Mouse (Mus musculus) left cerebral cortex, postnatal 36 days (tissue): ENCODE measurements around the gene Gm5737. TPM values are rescaled to one million over a fixed set of nuclear protein-coding genes. Genes with fewer than 3 reads are reported as not detected.
A peak's percentile ranks its signal among the peaks of the same experiment; 100 is the strongest.

ENCODE experiments used
- DNase-seq, 2 experiments: peaks; one replicate each; pipeline ENCODE4 v3.0.0; 2021 to 2022; ENCODE audit warnings: low spot score in 2 of 2, mixed read lengths in 1 of 2
- intact Hi-C: fragments of 180-260 bp; cut with DNase I; formaldehyde crosslinking; loops from one replicate; pipeline ENCODE4 v1.15.1; 2025
- total RNA-seq, 2 experiments: library from RNA; stranded (reverse); gene quantifications; 2 replicates each; pipeline ENCODE4 v1.2.3; 2021

The Gm5737 gene
- total RNA-seq, 2 experiments from 2014 or later: not detected

DNA sequence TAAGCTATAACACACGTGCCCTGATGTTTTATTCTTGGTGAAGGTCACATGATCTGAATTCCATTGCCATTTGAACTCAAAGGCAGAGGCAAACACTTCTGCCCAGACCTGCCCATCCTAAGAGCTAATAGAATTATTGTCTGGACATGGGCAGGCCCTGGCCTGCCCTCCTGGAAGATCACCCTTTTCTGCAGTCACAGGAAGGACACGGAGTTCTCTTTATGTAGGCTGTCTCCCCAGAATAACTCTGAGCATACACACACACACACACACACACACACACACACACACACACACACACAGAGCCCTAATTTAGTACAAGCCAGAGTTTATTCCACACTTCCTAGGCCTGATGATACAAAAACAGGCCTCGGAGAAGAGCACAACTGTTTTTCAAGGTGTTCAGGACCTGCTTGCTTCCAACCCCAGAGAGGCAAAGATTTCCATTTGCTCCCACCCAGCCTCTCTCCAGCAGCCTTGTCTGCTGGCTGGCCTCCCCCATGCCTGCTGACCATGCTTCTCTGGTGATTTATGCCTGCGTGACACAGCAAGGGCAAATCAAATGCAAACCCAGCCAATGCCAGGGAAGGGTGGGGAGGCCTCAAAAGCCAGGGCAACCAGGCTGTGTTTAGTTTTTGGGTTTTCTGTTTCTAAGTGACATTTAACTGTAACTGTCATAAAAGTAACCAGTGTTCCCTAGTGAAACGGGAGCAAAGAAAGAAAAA lies 26.4 kb downstream of the Gm5737 start:
- intact Hi-C loops: loop anchor here (10.0 kb wide), 2 partner anchors 196 to 236 kb away; partner anchors contain the start of genes Igsf6 and Mettl9
- no peak for DNase-seq

DNA sequence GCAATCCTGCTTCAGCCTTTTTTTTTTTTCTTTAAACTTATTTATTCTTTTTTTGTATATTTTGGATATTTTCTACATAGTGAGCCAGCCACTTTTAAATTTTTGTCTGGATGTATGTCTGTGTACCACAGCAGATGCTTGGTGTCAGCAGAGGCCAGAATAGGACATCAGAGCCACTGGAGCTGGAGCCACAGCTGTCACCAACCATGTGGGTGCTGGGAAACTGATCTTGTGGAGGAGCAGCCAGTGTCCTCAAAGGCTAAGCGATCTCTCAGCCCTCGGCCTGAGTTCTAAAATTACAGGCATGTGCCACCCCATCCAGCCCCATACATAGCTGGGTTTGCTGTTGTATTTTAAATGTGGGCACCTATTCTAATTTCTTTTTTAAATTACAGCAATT lies 27.6 kb downstream of the Gm5737 start:
- no peak for DNase-seq
- intact Hi-C loops: loop anchor here (10.0 kb wide), 2 partner anchors 195 to 235 kb away; partner anchors contain the start of genes Igsf6 and Mettl9

DNA sequence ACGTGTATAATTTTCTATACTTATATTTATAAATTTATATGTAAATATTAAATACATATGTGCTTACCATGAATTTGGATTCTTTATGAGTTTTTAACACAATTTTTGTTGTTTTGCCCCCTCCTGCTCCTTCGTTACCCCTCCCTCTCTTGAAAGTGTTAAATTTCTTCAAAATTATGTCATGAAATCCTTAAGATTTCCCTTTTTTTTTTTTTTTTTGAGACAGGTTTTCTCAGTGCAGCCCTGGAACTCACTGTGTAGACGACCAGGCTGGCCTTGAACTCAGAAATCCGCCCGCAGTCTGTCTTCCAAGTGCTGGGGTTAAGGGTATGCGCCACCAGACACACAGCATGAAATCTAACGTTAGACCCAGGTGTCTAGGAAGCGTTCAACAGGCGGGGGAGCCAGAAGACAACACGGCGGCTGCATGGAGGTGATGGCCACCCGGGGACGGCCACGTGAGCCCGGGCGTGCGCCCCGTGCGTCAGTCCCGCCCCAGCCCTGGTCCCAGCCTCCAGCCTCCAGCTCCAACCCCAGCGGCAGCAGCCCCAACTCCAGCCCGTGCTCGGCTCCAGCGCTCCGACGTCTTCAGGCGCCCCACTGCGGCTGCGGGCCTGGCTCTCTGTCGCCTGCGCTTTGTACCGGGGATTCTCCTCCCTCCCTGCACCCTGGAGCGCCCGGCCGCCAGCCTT lies 30.3 kb downstream of the Gm5737 start, which contains the start of gene Eef2k:
TSS of gene Eef2k (plus strand) at position 487 of the 692 bp plus-strand sequence.
- intact Hi-C loops: loop anchor here (2.0 kb wide), 1 partner anchor 74 kb away; the partner anchor contains the start of gene Polr3e
- DNase-seq: peak; percentile 89

DNA sequence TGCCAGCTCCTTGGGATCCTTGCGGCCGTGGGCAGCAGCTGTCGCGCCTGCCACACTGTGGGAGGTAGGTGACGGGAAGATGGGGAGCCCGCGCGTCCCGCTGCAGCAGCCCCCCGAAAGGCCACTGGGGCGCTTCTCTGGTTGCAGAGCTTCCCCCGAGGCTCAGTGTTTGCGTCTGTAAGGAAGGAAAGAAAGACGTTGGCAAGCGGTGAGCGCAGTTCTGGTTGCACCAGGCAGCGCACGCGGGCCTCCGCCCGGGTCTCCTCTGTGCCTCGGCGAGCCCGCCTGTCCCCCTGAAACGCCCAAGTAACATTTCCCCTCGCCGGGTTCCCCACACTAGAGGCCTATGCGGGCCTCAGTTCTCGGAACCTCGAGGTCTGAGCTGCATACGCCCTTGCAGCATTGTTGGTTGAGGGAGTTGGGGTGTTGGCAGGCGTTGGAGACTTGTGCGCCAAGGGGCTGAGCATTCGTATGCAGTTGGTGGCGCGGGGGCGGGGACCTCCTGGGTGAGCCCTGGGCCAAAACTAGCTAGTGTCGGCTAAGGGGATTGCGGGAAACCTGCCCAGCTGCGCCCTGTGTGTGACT lies 31.0 kb downstream of the Gm5737 start:
- intact Hi-C loops: loop anchor here (2.0 kb wide), 1 partner anchor 74 kb away; the partner anchor contains the start of gene Polr3e

DNA sequence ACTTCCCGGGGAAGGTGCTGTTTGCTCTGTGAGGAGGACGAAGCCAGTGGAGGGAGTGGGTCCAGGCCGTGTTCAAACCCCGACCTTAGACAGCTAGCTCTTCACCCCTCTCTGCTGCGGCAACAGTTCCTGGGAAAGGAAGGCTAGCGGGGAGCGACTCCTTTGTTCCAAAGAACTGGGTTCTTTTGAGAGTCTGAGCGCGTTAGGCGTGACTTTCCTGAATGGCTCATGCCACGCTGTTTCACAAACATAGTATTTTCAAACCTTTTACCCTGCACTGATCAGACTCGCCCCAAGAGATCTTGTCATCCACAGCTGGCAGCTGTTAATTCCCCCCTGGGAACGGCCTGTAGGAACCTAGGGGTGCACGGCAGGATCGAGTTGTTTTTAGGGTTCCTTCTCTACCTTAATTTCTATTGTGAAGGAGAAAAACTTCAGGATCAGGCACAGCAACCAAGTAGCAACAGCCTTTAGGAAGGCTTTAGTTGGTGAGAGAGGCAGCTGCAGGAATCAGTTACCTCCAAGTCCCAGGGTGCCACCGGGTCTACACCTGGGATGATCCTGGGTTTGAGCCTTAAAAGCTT lies 31.8 kb downstream of the Gm5737 start:
- intact Hi-C loops: loop anchor here (2.0 kb wide), 1 partner anchor 73 kb away; the partner anchor contains the start of gene Polr3e
- peak in 1 of 2 experiments; percentile 19 for DNase-seq

More for the DNA sequence above, 31.0 kb downstream of the Gm5737 start:
- peak; percentile 87 to 88 for DNase-seq

DNA sequence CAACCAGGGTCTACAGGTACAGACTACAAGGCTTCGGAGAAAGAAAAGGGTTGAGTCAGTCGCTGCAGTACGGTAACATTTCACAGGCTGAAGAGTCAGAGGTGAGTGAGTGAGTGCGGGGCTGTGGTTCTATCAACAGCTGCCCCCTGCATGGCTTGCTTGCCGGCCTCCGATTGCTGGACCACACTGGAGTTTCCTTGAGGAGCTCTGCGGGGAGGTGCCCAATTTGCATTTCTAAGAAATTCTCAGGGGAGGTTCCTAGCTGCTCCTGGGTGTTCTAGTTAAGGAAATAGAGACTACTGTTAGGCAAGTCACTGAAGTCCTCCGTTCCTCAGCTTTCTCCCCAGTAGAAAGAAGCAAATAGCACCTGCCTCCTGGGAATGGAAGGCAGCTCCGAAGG lies 32.5 kb downstream of the Gm5737 start:
- intact Hi-C loops: no loop called here
- no peak for DNase-seq

DNA sequence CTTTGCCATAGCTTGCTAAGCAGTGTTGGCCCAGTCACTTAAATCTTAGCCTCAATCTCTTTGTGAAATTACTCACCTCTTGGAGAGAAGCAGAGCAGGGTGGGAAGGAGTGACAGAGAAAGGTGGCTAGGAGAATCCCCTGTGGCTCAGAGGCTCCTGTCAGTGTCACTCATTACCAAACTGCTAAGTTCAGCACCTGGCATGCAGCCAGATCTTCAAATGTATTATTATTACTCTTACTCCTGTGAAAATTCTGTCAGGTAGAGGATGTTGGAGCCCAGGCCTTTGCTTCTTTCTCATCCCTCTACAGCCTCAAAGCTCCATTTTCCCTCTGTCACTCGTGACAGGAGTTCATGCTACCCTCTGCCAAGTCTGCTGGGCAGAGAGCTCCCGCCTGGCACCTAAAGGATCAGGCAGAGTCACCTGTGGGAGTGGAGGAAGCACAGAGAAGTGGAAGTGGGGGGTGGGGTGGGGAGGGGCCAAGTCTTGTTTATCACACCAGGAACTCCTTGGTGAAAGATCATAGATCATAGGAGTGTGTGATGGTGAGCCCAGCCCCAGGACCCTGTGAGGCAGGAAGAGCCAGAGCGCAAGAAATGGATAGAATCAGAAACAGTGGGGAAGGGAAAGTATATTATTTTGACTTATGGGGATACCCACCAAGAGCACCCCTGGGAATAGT lies 36.8 kb downstream of the Gm5737 start:
- intact Hi-C loops: no loop called here

DNA sequence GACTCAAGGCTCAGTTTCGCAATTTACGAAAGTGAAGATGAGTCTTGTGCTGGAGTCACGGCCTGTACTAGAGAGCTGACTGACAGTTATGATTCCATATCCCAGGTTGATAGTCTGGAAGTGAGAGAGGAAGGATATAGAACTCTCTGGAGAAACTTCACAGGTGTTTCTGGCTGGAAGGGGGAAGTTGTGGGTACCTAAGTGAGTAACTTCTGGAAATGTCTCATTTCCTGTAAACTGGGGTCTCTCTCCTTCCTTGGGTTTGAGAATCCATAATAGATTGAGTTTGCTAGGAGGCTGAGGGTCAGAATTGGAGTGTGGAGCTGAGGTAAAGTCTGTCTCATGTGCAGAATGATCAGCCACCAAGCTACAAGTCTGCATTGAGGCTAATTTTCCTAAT lies 38.0 kb downstream of the Gm5737 start:
- DNase-seq: no peak
- intact Hi-C loops: no loop called here

More for the DNA sequence above, 36.8 kb downstream of the Gm5737 start:
- no peak for DNase-seq

DNA sequence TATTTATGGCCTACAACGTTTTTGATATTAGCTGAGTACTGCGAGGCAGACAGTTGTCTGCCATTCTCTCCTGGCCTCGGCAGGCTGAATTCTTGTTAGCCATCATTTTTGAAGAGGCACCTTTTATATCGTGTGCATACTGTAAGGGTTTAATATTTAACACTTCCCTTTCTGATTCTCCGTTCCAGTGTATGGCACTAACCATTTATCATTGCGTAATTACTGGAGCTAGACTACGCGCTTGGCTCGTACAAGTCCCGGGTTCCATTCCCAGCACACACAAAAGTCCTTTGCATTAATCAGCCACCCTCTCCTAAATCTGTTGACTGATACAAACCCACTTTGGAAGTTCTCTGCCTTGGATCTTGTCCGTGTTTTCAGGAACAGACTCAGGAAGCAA lies 47.7 kb downstream of the Gm5737 start:
- intact Hi-C loops: no loop called here
- DNase-seq: no peak

DNA sequence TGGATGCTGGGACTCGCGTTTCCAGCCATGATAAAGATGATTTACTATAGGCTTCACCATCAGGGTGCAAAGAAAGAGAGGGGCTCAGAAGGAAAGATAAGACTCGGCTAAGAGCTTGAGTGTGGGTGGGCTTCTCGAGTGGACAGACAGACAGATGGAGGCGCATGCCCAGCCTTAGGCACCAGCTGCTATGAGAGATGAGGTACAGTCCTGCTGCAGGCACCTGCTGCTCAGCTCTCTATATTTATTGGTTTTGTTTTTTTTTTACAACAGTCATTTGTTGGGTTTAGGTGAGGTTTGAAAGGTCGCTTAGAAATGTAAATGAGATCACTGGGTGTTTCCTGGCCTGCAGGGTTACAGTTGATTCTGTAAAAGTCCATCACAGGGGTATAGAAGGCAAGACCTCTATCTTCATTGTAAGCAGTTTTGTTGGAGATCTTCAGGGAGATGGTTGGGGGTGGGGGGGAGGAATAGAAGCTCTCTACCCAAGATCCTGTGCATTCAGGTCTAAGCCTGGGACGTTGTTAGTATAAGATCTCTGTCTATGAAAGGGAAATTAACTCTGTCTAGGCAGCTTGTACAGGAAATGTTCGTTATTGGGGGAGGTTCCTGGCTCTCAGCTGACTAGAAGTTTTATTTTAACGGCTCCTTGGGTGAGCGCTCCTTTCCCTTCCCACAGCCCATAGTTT lies 48.8 kb downstream of the Gm5737 start:
- intact Hi-C loops: no loop called here
- DNase-seq: no peak

DNA sequence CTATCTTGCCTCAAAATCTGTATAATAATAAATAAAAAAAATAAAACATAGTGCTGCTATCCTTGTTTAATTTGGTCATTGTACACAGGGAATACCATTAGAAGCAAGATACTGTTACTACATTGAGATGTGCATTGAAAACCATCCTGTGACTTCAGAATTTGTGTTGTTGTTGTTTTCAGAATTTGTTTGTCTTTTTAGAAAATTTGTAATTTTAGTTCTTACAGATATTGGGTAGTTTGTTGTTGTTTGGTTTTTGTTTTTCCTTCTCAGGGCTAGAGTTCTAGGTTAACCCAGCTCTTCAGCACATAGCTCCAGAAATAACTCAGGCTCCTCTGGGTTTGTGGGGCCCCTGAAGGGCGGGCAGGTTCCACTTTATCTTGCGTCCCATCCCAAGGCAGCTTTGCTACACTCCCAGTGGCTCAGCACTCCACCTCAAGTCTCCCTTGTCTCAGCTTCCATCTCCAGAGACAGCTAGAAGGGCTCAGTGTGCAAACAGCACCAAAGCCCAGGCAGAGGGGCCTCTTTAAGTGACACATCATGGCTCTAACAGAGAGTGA lies 49.4 kb downstream of the Gm5737 start:
- intact Hi-C loops: no loop called here

DNA sequence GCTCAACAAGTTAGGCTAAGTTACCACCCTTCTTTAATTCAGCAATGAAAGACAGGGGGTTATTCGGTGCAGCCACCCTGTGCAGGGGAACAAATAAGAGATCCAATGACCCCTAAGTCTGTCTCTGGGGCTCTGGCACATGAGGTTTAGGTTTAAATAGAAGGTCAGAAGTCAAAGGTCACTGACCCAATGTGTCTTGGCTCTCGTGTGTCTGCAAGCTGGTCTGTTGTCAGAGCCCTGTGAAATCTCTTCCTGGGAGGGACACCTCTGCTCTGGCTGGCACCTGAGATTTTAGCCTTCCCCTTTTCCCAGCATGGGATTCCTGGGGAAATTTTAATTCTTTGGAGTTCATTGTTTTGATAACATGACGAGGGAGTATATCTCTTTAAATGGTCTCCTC lies 50.0 kb downstream of the Gm5737 start:
- DNase-seq: no peak
- intact Hi-C loops: no loop called here

More for the DNA sequence above, 49.4 kb downstream of the Gm5737 start:
- DNase-seq: no peak

DNA sequence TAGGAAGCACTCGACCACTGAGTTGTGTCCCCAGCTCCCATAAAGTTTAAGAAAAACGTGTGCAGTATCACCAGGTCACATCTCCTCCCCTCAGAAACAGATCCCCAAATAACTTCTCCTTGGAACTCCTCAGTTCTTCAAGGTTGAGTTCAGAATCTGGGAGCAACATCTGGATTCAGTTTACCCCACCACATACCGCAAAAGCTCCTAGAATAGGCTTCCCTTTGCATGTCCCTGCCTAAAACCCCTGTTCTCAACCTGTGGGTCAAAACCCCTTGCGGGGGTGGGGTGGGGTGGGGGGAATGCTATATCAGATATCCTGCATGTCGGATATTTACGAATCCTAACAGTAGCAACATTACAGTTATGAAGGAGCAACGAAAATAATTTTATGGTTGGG lies 50.5 kb downstream of the Gm5737 start:
- DNase-seq: no peak
- intact Hi-C loops: no loop called here

DNA sequence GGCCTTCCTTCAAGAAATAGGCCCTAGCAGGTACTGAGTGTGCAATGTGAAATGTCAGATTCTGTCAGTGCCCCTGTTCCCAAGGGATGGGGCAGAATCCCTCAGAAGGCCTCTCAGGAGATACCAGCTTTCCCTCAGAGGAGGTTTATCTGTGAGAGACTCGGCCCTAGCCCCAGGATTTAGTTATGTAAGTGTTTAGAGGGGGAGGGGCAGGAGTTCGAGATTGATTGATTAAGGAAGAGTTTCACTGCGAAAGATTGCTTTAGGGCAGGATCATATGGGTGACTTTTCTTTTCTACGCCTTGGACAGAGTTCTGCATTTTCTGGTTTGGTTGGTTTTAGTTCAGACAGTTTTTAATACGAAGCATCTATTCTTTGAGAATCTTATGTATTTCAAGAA lies 51.3 kb downstream of the Gm5737 start:
- no peak for DNase-seq
- intact Hi-C loops: no loop called here

DNA sequence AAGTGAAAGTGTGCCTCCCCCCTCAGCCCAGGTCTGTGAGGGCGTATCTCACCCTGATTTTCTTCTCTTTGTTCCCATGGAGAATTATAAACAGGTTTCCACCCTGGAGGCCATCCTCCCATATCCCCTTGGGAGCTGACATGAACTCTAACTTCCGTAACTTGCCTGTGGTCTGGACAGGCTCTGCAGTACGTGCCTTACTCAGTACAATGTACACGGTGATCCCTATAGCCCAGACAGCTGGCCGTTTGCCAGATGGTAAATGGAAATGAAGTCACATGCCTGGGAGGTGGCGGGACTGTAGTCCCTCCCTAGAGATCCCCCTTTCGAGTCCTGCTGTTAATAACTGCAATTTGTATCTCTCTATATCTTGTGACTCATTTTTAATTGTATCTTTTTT lies 52.9 kb downstream of the Gm5737 start:
- intact Hi-C loops: no loop called here
- no peak for DNase-seq

DNA sequence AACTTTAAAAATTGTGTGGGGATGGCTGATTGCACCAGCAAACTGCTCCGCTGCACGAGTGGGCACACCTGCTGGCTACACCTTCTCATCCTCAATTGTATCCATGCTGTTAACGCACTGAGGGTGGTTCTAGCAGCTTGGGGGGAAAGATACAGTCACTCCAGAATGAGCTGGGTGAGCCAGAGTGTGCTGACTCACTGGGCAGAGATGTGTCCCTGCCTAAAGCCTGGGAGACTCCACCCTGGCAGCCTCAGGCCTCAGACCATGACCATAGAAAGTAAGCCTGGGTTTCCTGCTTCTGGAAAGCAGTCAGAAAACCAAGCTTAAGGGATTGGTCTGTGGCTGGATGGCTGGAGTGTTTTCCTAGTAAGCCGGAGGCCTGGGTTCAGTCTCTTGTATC lies 53.7 kb downstream of the Gm5737 start:
- intact Hi-C loops: no loop called here
- DNase-seq: peak in 1 of 2 experiments; percentile 26

DNA sequence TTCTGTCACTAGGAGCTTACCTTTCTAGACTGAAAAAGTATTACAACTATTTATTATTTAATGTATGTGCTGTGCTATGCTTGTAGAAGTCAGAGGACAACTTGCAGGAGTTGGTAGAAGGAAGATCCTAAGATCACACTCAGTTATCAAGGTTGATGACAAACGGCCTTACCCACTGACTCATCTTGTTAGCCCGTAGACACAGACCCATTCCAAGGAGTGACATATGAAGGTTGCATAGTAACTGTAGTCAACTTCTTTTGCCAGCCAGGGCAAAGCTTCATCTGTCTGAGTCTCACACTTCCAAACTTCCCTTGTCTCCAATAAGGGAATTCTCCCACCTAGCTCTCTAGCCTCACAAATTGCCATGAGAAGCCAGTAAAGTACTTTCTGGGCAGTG lies 54.5 kb downstream of the Gm5737 start:
- DNase-seq: no peak
- intact Hi-C loops: no loop called here

DNA sequence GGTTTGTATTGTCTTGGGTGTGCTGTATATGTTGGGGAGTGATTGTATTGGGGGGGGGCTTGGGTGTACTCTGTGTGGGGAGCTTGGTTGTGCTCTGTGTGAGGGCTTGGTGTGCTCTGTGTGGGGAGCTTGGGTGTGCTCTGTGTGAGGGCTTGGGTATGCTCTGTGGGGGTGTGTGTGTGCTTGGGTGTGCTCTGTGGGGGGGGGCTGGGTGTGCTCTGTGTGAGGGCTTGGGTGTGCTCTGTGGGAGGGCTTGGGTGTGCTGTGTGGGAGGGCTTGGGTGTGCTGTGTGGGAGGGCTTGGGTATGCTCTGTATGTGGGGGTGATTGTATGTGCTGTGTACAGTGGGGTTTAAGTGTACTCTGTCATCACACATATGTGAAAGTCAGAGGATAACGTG lies 55.6 kb downstream of the Gm5737 start:
- no peak for DNase-seq
- intact Hi-C loops: no loop called here

DNA sequence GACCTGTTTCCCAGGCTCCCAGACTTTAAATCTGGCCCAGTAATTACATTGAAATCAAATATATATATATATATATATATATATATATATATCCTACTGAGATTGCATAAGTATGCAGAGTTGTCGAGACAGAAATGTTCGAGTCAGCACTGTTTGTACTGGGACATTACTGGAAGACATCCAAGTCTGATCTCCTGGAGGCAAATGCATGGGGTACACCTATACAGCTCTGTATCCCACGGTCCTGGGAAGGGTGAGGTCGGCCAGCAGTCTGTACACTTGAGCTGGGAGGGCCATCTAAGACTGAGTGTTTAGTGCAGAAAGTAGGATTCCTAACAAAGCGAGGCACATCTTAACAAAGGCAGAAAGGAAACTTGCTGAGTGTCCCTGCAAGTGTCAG lies 57.7 kb downstream of the Gm5737 start:
- intact Hi-C loops: no loop called here
- DNase-seq: no peak
